Mouse (Mus musculus) forebrain, postnatal 0 days (tissue): ENCODE measurements around the gene Colec11. TPM values are rescaled to one million over a fixed set of nuclear protein-coding genes. Genes with fewer than 3 reads are reported as not detected.

ENCODE experiments used
- ATAC-seq: fragments of 200-750 bp; cut with Nextera tagmentation; 2 replicates; pipeline ENCODE4 v1.8.0; 2017; ENCODE audit warnings: mild to moderate bottlenecking, moderate library complexity
- DNase-seq: peaks from one replicate; pipeline ENCODE4 v3.0.0-alpha.2; 2015
- H3K27ac ChIP-seq: fragments of 300-500 bp; sonication (generic); 2 replicates; pipeline ENCODE4 v1.5.1; 2014; ENCODE audit warnings: low read depth, mild to moderate bottlenecking, antibody characterized with exemption, low read length, moderate library complexity, mixed read lengths
- H3K27me3 ChIP-seq: fragments of 300-500 bp; sonication (generic); 2 replicates; pipeline ENCODE4 v1.6.1; 2014; ENCODE audit warnings: mild to moderate bottlenecking, low read length, mixed read lengths; ENCODE audit not compliant: insufficient read depth
- H3K36me3 ChIP-seq: fragments of 300-500 bp; sonication (generic); 2 replicates; pipeline ENCODE4 v1.6.1; 2014; ENCODE audit warnings: mild to moderate bottlenecking, moderate library complexity; ENCODE audit not compliant: insufficient read depth
- H3K4me1 ChIP-seq: fragments of 300-500 bp; sonication (generic); 2 replicates; pipeline ENCODE4 v1.6.1; 2014; ENCODE audit warnings: antibody characterized with exemption; ENCODE audit not compliant: insufficient read depth
- H3K4me2 ChIP-seq: fragments of 300-500 bp; sonication (generic); 2 replicates; pipeline ENCODE4 v1.6.1; 2014; ENCODE audit warnings: low read depth, mild to moderate bottlenecking, moderate library complexity
- H3K4me3 ChIP-seq: fragments of 300-500 bp; sonication (generic); 2 replicates; pipeline ENCODE4 v1.5.1; 2014; ENCODE audit warnings: low read depth, low read length, mixed read lengths
- H3K9ac ChIP-seq: fragments of 300-500 bp; sonication (generic); 2 replicates; pipeline ENCODE4 v1.6.1; 2014; ENCODE audit warnings: mild to moderate bottlenecking
- H3K9me3 ChIP-seq: fragments of 300-500 bp; sonication (generic); 2 replicates; pipeline ENCODE4 v1.6.1; 2016; ENCODE audit warnings: low read length
- CTCF ChIP-seq: sonication (generic); IDR thresholded peaks from 2 replicates; pipeline ENCODE4 v1.5.1; 2016; ENCODE audit warnings: antibody characterized with exemption, control low read depth, low read depth
- WGBS: fragments of 180-500 bp; shearing (Covaris S2); extraction: QIAGEN DNeasy Blood & Tissue Kit; methylation state at CpG from one replicate; pipeline ENCODE4 v1.1.7; 2014; 5-methylcytosine and 5-hydroxymethylcytosine counted together
- polyA plus RNA-seq: library from polyadenylated mRNA; unstranded; fragments of >200 nt; fragmentation: Nextera tagmentation; extraction: Ambion mirVana; gene quantifications from 2 replicates; pipeline ENCODE4 v1.2.1, GENCODE M21; 2015
- total RNA-seq: library from RNA; depleted of rRNA; stranded (reverse); fragments of >200 nt; gene quantifications from 2 replicates; pipeline ENCODE4 v1.2.3, GENCODE M21; 2014

Gene Colec11
- total and polyA plus RNA-seq, 2 experiments from 2014 or later, result 0.48 to 1.1 TPM

DNA sequence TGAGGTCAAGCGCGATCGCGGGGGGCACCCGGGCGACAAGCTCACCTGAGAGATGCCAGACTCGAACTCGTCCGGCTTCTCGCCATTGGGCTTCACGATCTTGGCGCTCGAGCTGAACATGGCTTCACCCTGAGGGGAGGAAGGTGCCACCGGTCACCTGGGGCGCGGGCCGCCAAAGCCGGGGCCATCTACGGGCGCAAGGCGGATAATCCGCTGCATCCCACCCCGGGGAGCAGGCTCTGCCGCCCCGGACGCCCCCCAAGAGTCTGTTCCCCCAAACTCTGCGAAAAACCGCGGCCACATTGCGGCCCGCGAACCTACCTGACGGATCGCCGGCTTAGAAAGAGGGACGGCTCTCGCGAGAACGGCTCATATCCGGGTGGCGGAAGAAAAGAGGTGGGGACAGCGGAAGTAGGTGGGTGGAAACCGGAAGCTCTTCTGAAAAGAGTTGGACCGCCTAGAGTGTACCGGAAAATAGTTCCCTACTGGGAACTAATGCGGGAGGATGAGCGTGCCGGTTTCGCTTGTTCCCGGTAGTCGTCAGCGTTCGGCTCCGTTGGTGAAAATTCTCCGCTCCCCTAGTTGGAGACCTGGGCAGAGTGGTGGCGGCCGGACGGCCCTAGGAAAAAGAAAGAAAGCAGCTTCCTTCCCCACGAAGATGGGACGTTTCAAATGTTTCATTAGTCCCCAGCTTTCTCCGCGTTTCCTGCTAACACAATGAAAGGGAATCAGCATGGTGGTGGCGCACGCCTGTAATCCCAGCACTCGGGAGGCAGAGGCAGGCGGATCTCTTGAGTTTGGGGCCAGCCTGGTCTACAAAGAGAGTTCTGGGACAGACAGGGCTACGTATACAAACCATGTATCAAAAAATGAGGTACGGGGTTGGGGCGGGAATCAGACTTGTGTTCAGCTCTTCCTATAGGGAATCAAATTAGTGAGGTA, 12.6 kb upstream of the Colec11 start, which contains the start of gene Rps7:
Gene Rps7, minus strand, starts transcription at position 419 of the 942 bp plus-strand sequence.
- Histone ChIP-seq H3K27me3 (no peaks in the 10 kb centered on the region), H3K9ac (peak within 1 kb of the TSS; percentile 87), H3K36me3 (peaks cover 29% of the 10 kb centered on the region), H3K4me1 (0 out of 2 replicates have a peak, but pooled peaks cover 2% of the 10 kb centered on the region), H3K9me3 (no peaks in the 10 kb centered on the region), H3K4me2 (peak within 1 kb of the TSS; percentile 63), H3K4me3 (peak within 1 kb of the TSS; percentile 63), H3K27ac (peak within 1 kb of the TSS; percentile 85)
- ATAC-seq, result peak; percentile 99
- TF ChIP-seq CTCF, result no peak
- WGBS, result 6% methylated on average over 69 of the region's 69 CpGs
- DNase-seq, result peak; percentile 97

DNA sequence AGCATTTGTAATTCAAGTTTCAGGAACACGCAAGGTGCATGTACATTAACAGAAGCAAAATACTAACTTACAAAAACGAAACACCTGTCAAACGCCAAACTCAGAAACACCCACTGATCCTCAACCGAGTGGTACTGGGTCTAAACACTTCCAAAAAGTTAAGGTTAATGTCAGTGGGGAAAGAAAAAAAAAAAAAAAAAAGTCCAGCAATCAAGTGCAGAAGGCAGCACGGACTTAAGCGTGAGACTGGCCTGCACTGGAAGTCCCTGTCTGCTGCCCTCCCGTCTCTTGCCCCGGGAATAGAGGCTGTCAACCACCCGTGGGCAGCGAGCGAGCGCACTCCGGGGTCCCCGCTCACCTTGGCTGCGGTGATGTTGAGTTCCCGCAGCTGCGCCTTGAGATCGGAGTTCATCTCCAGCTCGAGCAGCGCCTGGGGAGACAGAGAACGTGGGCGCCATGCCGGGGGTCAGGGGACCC, 11.9 kb upstream of the Colec11 start:
- Histone ChIP-seq H3K9ac (peak overlapping the region; percentile 87), H3K4me2 (peak overlapping the region; percentile 63), H3K9me3 (no peaks in the 10 kb centered on the region), H3K4me3 (peak overlapping the region; percentile 63), H3K27ac (peak overlapping the region; percentile 85), H3K4me1 (0 out of 2 replicates have a peak, but pooled peaks cover 2% of the 10 kb centered on the region), H3K27me3 (no peaks in the 10 kb centered on the region), H3K36me3 (peaks cover 36% of the 10 kb centered on the region)
- DNase-seq (no peak), ATAC-seq (peak; percentile 30)
- 3% methylated on average over 23 of the region's 23 CpGs for WGBS
- no peak for TF ChIP-seq CTCF

DNA sequence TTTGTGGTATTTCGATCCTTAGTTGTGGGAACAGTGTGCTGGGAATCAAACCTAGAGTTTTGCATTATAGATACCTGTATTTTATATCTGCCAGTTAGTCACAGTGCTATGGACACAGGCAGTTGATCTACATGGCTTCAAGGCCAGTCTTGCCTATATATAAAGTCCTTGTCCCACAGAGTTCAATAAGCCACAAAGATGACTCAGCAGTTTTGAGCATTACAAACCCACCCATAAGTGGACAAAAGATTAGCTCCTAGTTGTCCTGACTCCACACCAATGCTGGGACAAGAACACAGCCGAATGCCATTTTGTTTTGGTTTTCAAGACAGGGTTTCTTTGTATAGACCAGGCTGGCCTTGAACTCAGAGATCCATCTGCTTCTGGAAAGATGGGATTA, 5.3 kb upstream of the Colec11 start:
- WGBS, result 89% methylated on average over 2 of the region's 2 CpGs
- no peak for TF ChIP-seq CTCF
- DNase-seq (no peak), ATAC-seq (no peak)
- H3K4me2 ChIP-seq, result no peak overlapping the region
- no peaks in the 10 kb centered on the region for H3K9me3 ChIP-seq
- no peak overlapping the region for H3K27ac ChIP-seq
- peaks cover 55% of the 10 kb centered on the region for H3K36me3 ChIP-seq
- no peaks in the 10 kb centered on the region for H3K4me1 ChIP-seq
- no peaks in the 10 kb centered on the region for H3K27me3 ChIP-seq
- no peak overlapping the region for H3K9ac ChIP-seq
- H3K4me3 ChIP-seq, result no peak overlapping the region

DNA sequence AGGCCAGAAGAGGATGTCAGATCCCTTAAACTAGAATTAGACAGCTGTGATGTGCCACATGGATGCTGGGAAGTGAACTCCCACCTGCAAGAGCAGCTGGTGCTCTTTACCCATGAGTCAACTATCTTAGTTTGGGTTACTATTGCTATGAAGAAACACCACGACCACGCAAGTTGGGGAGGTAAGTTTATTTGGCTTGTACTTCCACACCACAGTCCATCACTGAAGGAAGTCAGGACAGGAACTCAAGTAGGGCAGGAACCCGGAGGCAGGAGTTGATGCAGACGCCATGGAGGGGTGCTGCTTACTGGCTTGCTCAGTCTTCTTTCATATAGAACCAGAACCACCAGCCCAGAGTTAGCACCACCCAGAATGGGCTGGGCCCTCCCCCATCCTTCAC, 3.9 kb upstream of the Colec11 start:
- 86% methylated on average over 4 of the region's 4 CpGs for WGBS
- Histone ChIP-seq H3K4me1 (no peaks in the 10 kb centered on the region), H3K27me3 (no peaks in the 10 kb centered on the region), H3K36me3 (peaks cover 41% of the 10 kb centered on the region), H3K9ac (no peak overlapping the region), H3K4me3 (no peak overlapping the region), H3K27ac (no peak overlapping the region), H3K9me3 (no peaks in the 10 kb centered on the region), H3K4me2 (no peak overlapping the region)
- DNase-seq (no peak), ATAC-seq (no peak)
- no peak for TF ChIP-seq CTCF

DNA sequence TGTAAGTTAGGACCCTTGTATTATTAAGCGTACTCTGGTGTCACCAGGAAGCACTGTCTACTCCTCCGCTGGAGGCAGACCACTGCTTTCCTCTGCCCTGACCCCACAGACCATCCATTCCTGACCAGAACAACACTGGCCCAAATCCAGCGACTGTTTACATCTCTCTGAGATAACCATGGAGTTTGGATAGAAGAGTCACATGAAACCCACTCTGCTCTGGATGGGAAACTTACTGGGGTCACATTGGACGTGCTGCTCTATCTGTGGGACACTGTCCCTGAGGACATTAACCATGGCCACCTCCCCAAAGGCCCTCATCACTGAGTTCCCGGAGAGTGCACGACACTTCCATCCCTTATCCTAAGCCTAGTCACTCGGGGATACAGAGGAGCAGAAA, 2.2 kb upstream of the Colec11 start:
- no peak overlapping the region for H3K4me2 ChIP-seq
- H3K27me3 ChIP-seq, result no peaks in the 10 kb centered on the region

DNA sequence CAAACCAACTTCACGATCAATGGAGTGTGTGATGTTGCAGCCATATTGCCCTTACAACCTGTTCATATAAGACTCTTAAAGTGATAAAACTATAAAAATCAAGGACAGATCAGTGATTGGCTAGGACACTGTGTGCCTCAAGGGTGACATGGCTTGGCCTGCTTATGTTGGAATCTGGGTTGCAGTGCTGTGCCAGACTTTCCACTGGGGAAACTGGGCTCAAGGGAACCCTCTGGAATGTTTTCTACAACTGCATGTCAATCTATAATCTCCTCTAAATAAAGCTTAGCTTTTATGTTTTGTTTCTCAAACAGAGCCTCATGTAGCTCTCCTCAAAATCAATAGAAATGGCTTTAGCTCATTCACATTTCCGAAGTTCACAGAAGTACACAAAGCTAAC, 1.1 kb upstream of the Colec11 start:
- H3K4me2 ChIP-seq, result no peak overlapping the region
- no peaks in the 10 kb centered on the region for H3K9me3 ChIP-seq
- no peak overlapping the region for H3K4me3 ChIP-seq
- no peaks in the 10 kb centered on the region for H3K4me1 ChIP-seq
- 85% methylated on average over 2 of the region's 2 CpGs for WGBS
- no peak overlapping the region for H3K9ac ChIP-seq
- DNase-seq, result no peak
- no peak for ATAC-seq
- peaks cover 13% of the 10 kb centered on the region for H3K36me3 ChIP-seq
- no peak overlapping the region for H3K27ac ChIP-seq
- no peak for TF ChIP-seq CTCF
- no peaks in the 10 kb centered on the region for H3K27me3 ChIP-seq

More for the DNA sequence above, 2.2 kb upstream of the Colec11 start:
- no peak for TF ChIP-seq CTCF
- Histone ChIP-seq H3K9me3 (no peaks in the 10 kb centered on the region), H3K4me1 (no peaks in the 10 kb centered on the region), H3K27ac (no peak overlapping the region), H3K4me3 (no peak overlapping the region), H3K9ac (no peak overlapping the region), H3K36me3 (peaks cover 24% of the 10 kb centered on the region)
- 85% methylated on average over 7 of the region's 7 CpGs for WGBS
- ATAC-seq (no peak), DNase-seq (no peak)

DNA sequence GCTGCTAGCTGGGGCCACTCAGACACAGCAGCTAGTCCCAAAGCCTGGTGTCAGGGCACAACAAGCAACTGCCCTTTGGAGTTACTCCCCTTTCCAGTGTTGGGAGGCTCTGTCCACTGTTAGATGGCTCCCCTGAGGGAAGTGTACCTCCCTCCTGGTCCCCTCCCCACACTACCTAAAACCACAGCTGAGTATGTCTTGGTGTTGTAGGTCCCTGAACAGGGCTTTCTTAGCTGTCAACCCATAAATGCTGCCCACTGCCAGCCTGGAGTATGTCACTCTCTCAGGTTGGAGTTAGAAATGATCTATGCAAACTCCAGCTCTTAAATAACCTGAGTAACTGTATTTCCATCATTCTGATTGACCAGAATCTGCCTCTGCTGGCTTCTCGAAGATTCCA, 536 bp downstream of the Colec11 start:
- H3K4me1 ChIP-seq, result no peaks in the 10 kb centered on the region
- DNase-seq (no peak), ATAC-seq (no peak)
- TF ChIP-seq CTCF, result no peak
- H3K4me2 ChIP-seq, result no peak overlapping the region
- H3K36me3 ChIP-seq, result no peaks in the 10 kb centered on the region
- no peak overlapping the region for H3K4me3 ChIP-seq
- no peak overlapping the region for H3K27ac ChIP-seq
- 79% methylated on average over 1 of the region's 1 CpGs for WGBS
- H3K9ac ChIP-seq, result no peak overlapping the region
- no peaks in the 10 kb centered on the region for H3K9me3 ChIP-seq
- no peaks in the 10 kb centered on the region for H3K27me3 ChIP-seq
